Mouse (Mus musculus) gastrocnemius, adult 2 months (tissue): Measurements from ENCODE around the gene Nos1. TPM values are rescaled to one million over a fixed set of nuclear protein-coding genes. Genes with fewer than 3 reads are reported as not detected.

Experiments
- DNase-seq: peaks from one replicate; pipeline ENCODE4 v3.0.0; 2022
- H3K27ac ChIP-seq: fragments of 200-600 bp; 2 replicates; pipeline ENCODE4 v1.8.1; 2022; ENCODE audit warnings: mild to moderate bottlenecking
- H3K4me3 ChIP-seq: fragments of 200-600 bp; 2 replicates; pipeline ENCODE4 v1.8.1; 2022; ENCODE audit warnings: mild to moderate bottlenecking, moderate library complexity
- CTCF ChIP-seq: fragments of 200-600 bp; IDR thresholded peaks from 2 replicates; pipeline ENCODE4 v1.8.1; 2022; ENCODE audit warnings: antibody characterized with exemption, mild to moderate bottlenecking, moderate library complexity
- intact Hi-C: fragments of 180-260 bp; cut with DNase I; formaldehyde crosslinking; loops from one replicate; pipeline ENCODE4 v1.15.1; 2025
- total RNA-seq, 2 experiments: library from RNA; stranded (reverse); gene quantifications; 2 replicates each; pipeline ENCODE4 v1.2.3; 2021

The Nos1 gene
- total RNA-seq, 2 experiments from 2014 or later: 50.9 to 64.4 TPM

DNA sequence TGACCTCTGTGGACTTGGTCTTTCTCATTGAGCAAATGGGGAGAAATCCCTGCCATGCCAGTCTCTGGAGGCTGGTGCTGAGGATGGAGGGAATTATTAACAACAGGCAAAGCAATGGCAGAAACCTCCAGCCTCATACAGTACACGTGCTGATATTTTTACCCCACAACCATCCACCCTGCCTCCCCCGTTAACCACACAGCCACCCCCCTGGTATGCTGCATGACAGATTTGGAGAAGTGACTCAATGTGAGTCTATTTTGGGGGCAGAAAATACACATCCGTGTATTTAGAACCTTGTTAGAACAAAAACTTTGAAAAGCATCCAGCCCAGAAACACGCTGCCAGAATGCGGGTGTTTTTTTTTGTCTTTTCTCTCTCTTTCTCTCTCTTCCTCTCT lies 135.5 kb downstream of the Nos1 start:
- H3K4me3 ChIP-seq: no peak overlapping the region
- no peak for DNase-seq
- H3K27ac ChIP-seq: no peak overlapping the region
- no peak for TF ChIP-seq CTCF
- intact Hi-C loops: no loop called here

DNA sequence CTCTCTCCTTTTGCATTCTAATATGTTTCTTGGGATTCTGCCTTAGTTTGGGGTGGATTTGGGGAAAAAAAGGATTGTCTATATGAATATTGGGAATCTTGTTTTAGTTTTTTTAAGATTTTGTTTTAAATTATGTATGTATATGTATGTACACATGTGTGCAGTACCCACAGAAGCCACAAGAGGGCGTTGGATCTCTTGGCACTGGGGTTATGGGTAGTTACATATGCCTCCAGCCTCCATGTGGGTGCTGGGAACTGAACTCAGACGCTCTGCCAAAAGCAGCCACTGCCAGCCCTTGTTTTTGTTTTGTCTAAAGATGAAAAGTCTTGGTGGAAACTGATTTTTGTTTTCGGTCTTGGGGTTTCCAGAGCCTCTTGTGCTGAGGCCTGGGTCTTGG lies 136.1 kb downstream of the Nos1 start:
- DNase-seq: no peak
- H3K4me3 ChIP-seq: no peak overlapping the region
- H3K27ac ChIP-seq: no peak overlapping the region
- TF ChIP-seq CTCF: peak; percentile 42
- intact Hi-C loops: no loop called here

DNA sequence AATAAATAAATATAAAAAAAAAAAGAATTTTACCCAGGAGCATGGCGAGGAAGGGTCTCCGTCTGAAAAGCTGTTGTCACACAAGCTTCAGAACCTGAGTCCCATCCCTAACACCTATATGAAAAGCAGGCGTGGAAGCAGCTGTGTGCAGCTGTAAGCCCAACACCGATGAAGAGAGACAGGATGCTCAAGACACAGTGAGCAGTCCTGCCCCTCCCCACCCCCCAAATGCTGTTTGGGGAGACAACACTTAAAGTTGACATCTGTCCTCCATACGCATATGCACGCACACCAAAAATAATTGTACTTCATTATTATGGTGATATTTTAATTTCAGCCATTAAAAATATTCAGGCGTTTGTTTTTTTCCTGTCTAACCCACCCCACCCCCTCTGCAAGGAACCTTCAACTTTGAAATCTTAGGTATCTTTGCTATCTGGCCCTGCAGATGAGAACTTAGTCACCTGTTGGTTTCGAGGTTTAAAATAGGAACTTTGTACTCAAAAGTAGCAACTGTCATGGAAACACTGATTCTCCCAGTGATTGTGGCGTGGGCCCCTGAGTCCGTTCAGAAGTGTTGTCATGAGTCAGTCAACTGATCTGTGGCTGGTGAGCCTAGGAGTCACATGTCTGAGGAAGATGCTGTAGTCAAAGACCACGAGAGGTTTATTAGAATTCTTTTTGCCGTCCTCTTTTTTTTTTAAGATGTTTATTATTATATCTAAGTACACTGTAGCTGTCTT lies 141.1 kb downstream of the Nos1 start:
- no peak overlapping the region for H3K27ac ChIP-seq
- no peak overlapping the region for H3K4me3 ChIP-seq
- no peak for DNase-seq
- intact Hi-C loops: no loop called here
- TF ChIP-seq CTCF: no peak

GRCm38 (mm10) chr5:117923688-117924087 lies 142.9 kb downstream of the Nos1 start:
- intact Hi-C loops: no loop called here
- no peak for DNase-seq
- no peak for TF ChIP-seq CTCF
- Histone ChIP-seq H3K4me3 (no peak overlapping the region), H3K27ac (no peak overlapping the region)

DNA sequence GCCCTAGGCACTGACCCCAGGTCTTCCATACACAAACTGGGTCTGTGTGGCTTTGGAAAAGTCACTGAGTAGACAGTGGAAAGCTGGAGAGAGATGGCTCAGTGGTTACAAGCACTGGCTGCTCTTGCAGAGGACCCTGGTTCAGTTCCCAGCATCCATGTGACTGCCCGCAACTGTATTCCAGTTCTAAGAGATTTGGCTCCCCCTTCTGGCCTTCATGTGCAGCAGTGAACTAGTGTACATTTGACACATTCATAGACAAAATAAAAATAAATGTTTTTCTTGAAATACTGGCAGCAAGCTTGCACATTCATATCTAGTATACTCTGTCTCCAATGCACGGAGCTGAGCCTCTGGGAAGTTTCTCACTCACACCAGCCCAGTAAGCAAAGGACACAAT lies 147.7 kb downstream of the Nos1 start:
- TF ChIP-seq CTCF: peak; percentile 27; the same call in 1 of the 2 replicates
- no peak overlapping the region for H3K27ac ChIP-seq
- H3K4me3 ChIP-seq: no peak overlapping the region
- intact Hi-C loops: no loop called here
- no peak for DNase-seq

DNA sequence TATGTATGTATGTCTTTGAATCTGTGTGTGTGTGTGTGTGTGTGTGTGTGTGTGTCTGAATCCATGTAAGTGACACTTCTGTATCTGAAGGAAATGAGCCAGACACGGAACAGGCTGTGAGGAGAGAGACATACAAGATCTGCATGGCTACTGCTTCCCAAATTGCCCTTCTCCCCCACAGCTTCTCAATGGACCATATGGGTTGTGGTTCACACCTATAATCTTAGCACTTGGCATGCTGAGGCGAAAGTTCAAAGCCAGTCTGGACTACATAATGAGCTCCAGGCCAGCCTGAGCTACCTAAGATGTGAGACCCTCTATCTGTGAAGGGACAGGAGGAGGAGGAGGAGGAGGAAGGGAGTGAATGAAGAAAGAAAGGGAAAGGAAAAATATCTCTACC lies 151.4 kb downstream of the Nos1 start:
- DNase-seq: no peak
- H3K27ac ChIP-seq: no peak overlapping the region
- no peak for TF ChIP-seq CTCF
- H3K4me3 ChIP-seq: no peak overlapping the region
- intact Hi-C loops: loop anchor here (5.0 kb wide), 2 partner anchors 90 to 415 kb away; no protein-coding TSS in a partner anchor

- peak; percentile 74 for TF ChIP-seq CTCF
- peak; percentile 89 for DNase-seq
- no peak overlapping the region for H3K4me3 ChIP-seq
- intact Hi-C loops: loop anchor here (1.0 to 5.0 kb wide), 3 partner anchors 91 to 416 kb away; no protein-coding TSS in a partner anchor
- no peak overlapping the region for H3K27ac ChIP-seq
Observed at GRCm38 (mm10) chr5:117932862-117933261, 152.0 kb downstream of the Nos1 start.

DNA sequence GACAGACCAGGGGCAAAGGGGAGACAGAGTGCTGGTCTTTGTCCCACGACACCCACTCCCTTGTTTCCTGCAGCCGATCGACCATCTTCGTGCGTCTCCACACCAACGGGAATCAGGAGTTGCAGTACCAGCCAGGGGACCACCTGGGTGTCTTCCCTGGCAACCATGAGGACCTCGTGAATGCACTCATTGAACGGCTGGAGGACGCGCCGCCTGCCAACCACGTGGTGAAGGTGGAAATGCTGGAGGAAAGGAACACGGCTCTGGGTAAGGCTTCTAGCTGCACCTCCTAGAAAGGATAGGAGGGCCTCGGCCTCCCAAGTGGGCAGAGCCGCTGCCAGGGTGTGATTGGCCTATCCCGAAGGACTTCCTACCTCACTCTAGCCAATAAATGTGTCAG lies 155.5 kb downstream of the Nos1 start:
- DNase-seq: no peak
- intact Hi-C loops: no loop called here
- Histone ChIP-seq H3K4me3 (no peak overlapping the region), H3K27ac (no peak overlapping the region)
- TF ChIP-seq CTCF: no peak

GRCm38 (mm10) chr5:117937186-117937585 lies 156.4 kb downstream of the Nos1 start:
- Histone ChIP-seq H3K4me3 (no peak overlapping the region), H3K27ac (no peak overlapping the region)
- no peak for TF ChIP-seq CTCF
- no peak for DNase-seq
- intact Hi-C loops: no loop called here

- intact Hi-C loops: no loop called here
- Histone ChIP-seq H3K27ac (no peak overlapping the region), H3K4me3 (peak overlapping the region; percentile 4; the same call in 1 of the 2 replicates)
- peak; percentile 70 for TF ChIP-seq CTCF
- DNase-seq: peak; percentile 55
Observed at GRCm38 (mm10) chr5:117938182-117938581, 157.3 kb downstream of the Nos1 start.

- intact Hi-C loops: no loop called here
- no peak for DNase-seq
- Histone ChIP-seq H3K27ac (no peak overlapping the region), H3K4me3 (no peak overlapping the region)
- no peak for TF ChIP-seq CTCF
Observed at GRCm38 (mm10) chr5:117939402-117939801, 158.6 kb downstream of the Nos1 start.

GRCm38 (mm10) chr5:117941552-117941951 lies 160.7 kb downstream of the Nos1 start:
- H3K4me3 ChIP-seq: no peak overlapping the region
- DNase-seq: no peak
- peak; percentile 20; the same call in 1 of the 2 replicates for TF ChIP-seq CTCF
- no peak overlapping the region for H3K27ac ChIP-seq
- intact Hi-C loops: no loop called here

DNA sequence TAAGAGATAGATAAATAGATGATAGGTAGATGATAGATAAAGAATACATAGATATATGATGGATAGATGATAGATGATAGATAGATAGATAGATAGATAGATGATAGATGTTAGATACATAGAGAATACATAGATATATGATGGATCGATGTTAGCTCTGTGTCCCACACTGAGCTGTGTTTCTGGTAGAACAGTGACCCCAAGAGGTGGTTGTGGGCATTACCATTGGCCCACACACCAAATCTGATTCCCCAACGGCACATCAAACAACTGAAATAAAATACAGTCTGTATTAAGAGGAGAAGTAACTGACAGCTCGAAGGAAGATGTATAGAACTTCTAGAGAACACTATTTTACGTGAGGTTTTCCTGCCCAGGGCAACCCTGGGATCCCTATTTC lies 165.8 kb downstream of the Nos1 start:
- TF ChIP-seq CTCF: peak; percentile 87
- H3K27ac ChIP-seq: no peak overlapping the region
- no peak overlapping the region for H3K4me3 ChIP-seq
- DNase-seq: peak; percentile 38
- intact Hi-C loops: loop anchor here (5.0 kb wide), 2 partner anchors 334 to 429 kb away; no protein-coding TSS in a partner anchor

DNA sequence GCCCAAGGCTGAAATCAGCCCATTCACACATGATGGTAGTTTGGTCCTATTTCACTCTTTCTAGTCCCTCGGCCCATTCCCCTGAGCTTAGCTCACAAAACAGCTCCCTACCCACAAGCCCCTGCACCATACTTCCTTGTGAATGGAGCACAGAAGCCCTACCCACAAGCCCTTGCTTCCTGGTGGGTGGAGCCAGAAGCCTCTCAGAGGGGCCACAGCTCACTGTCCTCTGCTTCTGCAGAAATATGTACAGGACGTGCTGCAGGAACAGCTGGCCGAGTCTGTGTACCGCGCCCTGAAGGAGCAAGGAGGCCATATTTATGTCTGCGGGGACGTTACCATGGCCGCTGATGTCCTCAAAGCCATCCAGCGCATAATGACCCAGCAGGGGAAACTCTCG lies 168.6 kb downstream of the Nos1 start:
- Histone ChIP-seq H3K27ac (no peak overlapping the region), H3K4me3 (no peak overlapping the region)
- intact Hi-C loops: loop anchor here (5.0 kb wide), 2 partner anchors 337 to 432 kb away; no protein-coding TSS in a partner anchor
- DNase-seq: no peak
- TF ChIP-seq CTCF: no peak
